Mouse (Mus musculus) ES-Bruce4 (cell line): Measurements from ENCODE around the gene Ints14. TPM values are rescaled to one million over a fixed set of nuclear protein-coding genes. Genes with fewer than 3 reads are reported as not detected.

Experiments
- H3K27ac ChIP-seq: 2 replicates; pipeline ENCODE4 v1.5.1; 2012; ENCODE audit warnings: low read length, inconsistent platforms; ENCODE audit not compliant: insufficient read depth
- H3K27me3 ChIP-seq: 2 replicates; pipeline ENCODE4 v1.6.1; 2012; ENCODE audit warnings: mild to moderate bottlenecking, low read length, inconsistent platforms; ENCODE audit not compliant: control insufficient read depth, poor library complexity, insufficient read depth, severe bottlenecking
- H3K36me3 ChIP-seq: 2 replicates; pipeline ENCODE4 v1.6.1; 2012; ENCODE audit warnings: inconsistent platforms, mild to moderate bottlenecking, low read length, moderate library complexity; ENCODE audit not compliant: control insufficient read depth, poor library complexity, insufficient read depth, severe bottlenecking
- H3K4me1 ChIP-seq: one replicate; pipeline ENCODE4 v1.8.1; 2011; ENCODE audit warnings: low read length; ENCODE audit not compliant: control insufficient read depth, insufficient read depth
- H3K4me3 ChIP-seq: 2 replicates; pipeline ENCODE4 v1.5.1; 2011; ENCODE audit warnings: low read depth, mild to moderate bottlenecking, low read length
- H3K9ac ChIP-seq: 2 replicates; pipeline ENCODE4 v1.6.1; 2012; ENCODE audit warnings: low read depth, mild to moderate bottlenecking, inconsistent platforms; ENCODE audit not compliant: poor library complexity, severe bottlenecking
- H3K9me3 ChIP-seq: replicated peaks from 2 replicates; pipeline ENCODE4 v1.6.1; 2012; ENCODE audit warnings: mild to moderate bottlenecking, low read length, inconsistent platforms; ENCODE audit not compliant: control insufficient read depth, poor library complexity, insufficient read depth, severe bottlenecking
- CTCF ChIP-seq: IDR thresholded peaks from one replicate; pipeline ENCODE4 v1.8.1; 2011; ENCODE audit warnings: low read depth, low read length
- EP300 ChIP-seq: IDR thresholded peaks from 2 replicates; pipeline ENCODE4 v1.6.1; 2011; ENCODE audit warnings: low read depth, low read length; ENCODE audit not compliant: insufficient read depth
- POLR2A ChIP-seq: IDR thresholded peaks from one replicate; pipeline ENCODE4 v1.8.1; 2011; ENCODE audit warnings: low read length; ENCODE audit not compliant: insufficient read depth
- polyA plus RNA-seq: library from polyadenylated mRNA; stranded (reverse); fragments of >200 nt; gene quantifications from 2 replicates; pipeline ENCODE4 v1.2.4, GENCODE M21; 2011; ENCODE audit warnings: low read depth; ENCODE audit not compliant: missing spikeins, insufficient read depth, insufficient read length

The Ints14 gene
- polyA plus RNA-seq, 1 experiment, result 26.3 TPM

GRCm38 (mm10) chr9:64943997-64944396, 16.7 kb upstream of the Ints14 start:
- Histone ChIP-seq H3K9ac (no peak overlapping the region), H3K9me3 (no peaks in the 10 kb centered on the region), H3K27me3 (no peaks in the 10 kb centered on the region), H3K4me3 (peak overlapping the region; percentile 35), H3K27ac (no peak overlapping the region), H3K36me3 (no peaks in the 10 kb centered on the region), H3K4me1 (no peaks in the 10 kb centered on the region)
- TF ChIP-seq EP300 (no peak), POLR2A (no peak), CTCF (no peak)

- Histone ChIP-seq H3K9me3 (no peaks in the 10 kb centered on the region), H3K4me3 (no peak overlapping the region), H3K4me1 (no peaks in the 10 kb centered on the region), H3K9ac (no peak overlapping the region), H3K36me3 (no peaks in the 10 kb centered on the region), H3K27me3 (no peaks in the 10 kb centered on the region), H3K27ac (no peak overlapping the region)
- TF ChIP-seq CTCF (no peak), EP300 (no peak), POLR2A (no peak)
These were observed 13.1 kb upstream of the Ints14 start for GRCm38 (mm10) chr9:64947483-64948095.

- H3K4me1 ChIP-seq, result no peaks in the 10 kb centered on the region
- H3K9ac ChIP-seq, result no peak within 1 kb of the TSS
- no peak within 1 kb of the TSS for H3K27ac ChIP-seq
- H3K4me3 ChIP-seq, result no peak within 1 kb of the TSS
- H3K27me3 ChIP-seq, result no peaks in the 10 kb centered on the region
- no peaks in the 10 kb centered on the region for H3K36me3 ChIP-seq
- H3K9me3 ChIP-seq, result no peaks in the 10 kb centered on the region
- TF ChIP-seq POLR2A, result no peak
- TF ChIP-seq EP300, result no peak
- no peak for TF ChIP-seq CTCF
These were observed 9.5 kb upstream of the Ints14 start, which contains the start of gene Slc24a1 for GRCm38 (mm10) chr9:64951161-64951657. Gene Slc24a1 (minus strand): TSS chr9:64951607.

GRCm38 (mm10) chr9:64952055-64952454, 8.7 kb upstream of the Ints14 start:
- Histone ChIP-seq H3K36me3 (no peaks in the 10 kb centered on the region), H3K27me3 (no peaks in the 10 kb centered on the region), H3K4me1 (no peaks in the 10 kb centered on the region), H3K27ac (no peak overlapping the region), H3K9me3 (no peaks in the 10 kb centered on the region), H3K4me3 (no peak overlapping the region), H3K9ac (no peak overlapping the region)
- TF ChIP-seq POLR2A, result no peak
- no peak for TF ChIP-seq EP300
- TF ChIP-seq CTCF, result no peak

GRCm38 (mm10) chr9:64953190-64953589, 7.5 kb upstream of the Ints14 start:
- Histone ChIP-seq H3K27ac (no peak overlapping the region), H3K27me3 (no peaks in the 10 kb centered on the region), H3K4me3 (no peak overlapping the region), H3K36me3 (no peaks in the 10 kb centered on the region), H3K9me3 (no peaks in the 10 kb centered on the region), H3K4me1 (no peaks in the 10 kb centered on the region), H3K9ac (no peak overlapping the region)
- TF ChIP-seq EP300 (no peak), CTCF (no peak), POLR2A (no peak)

- Histone ChIP-seq H3K27ac (no peak overlapping the region), H3K4me3 (peak overlapping the region; percentile 47)
These were observed 4.4 kb upstream of the Ints14 start for GRCm38 (mm10) chr9:64956337-64956736.

More at GRCm38 (mm10) chr9:64956337-64956736, 4.4 kb upstream of the Ints14 start:
- Histone ChIP-seq H3K9me3 (no peaks in the 10 kb centered on the region), H3K4me1 (no peaks in the 10 kb centered on the region), H3K36me3 (no peaks in the 10 kb centered on the region), H3K9ac (peak overlapping the region; percentile 71), H3K27me3 (no peaks in the 10 kb centered on the region)
- TF ChIP-seq POLR2A (no peak), EP300 (no peak), CTCF (no peak)
